Mouse (Mus musculus) hindbrain, embryonic 14.5 days (tissue): Measurements from ENCODE around the gene Cdx2. TPM values are rescaled to one million over a fixed set of nuclear protein-coding genes. Genes with fewer than 3 reads are reported as not detected.

Experiments used
- ATAC-seq: fragments of 200-750 bp; cut with Nextera tagmentation; 2 replicates; pipeline ENCODE4 v1.8.0; 2017; ENCODE audit warnings: moderate number of reproducible peaks, mild to moderate bottlenecking, moderate TSS enrichment, moderate library complexity; ENCODE audit not compliant: low FRiP score
- DNase-seq: peaks from one replicate; pipeline ENCODE4 v3.0.0-alpha.2; 2015; ENCODE audit warnings: low spot score
- H3K27ac ChIP-seq: fragments of 300-500 bp; sonication (generic); 2 replicates; pipeline ENCODE4 v1.5.1; 2014; ENCODE audit warnings: mild to moderate bottlenecking, moderate library complexity
- H3K27me3 ChIP-seq: fragments of 300-500 bp; sonication (generic); 2 replicates; pipeline ENCODE4 v1.6.1; 2014; ENCODE audit warnings: mild to moderate bottlenecking, low read length, mixed read lengths; ENCODE audit not compliant: control insufficient read depth, insufficient read depth
- H3K36me3 ChIP-seq: fragments of 300-500 bp; sonication (generic); replicated peaks from 2 replicates; pipeline ENCODE4 v1.6.1; 2014; ENCODE audit not compliant: control insufficient read depth, insufficient read depth
- H3K4me1 ChIP-seq: fragments of 300-500 bp; sonication (generic); replicated peaks from 2 replicates; pipeline ENCODE4 v1.6.1; 2014; ENCODE audit warnings: antibody characterized with exemption, low read length, mixed read lengths; ENCODE audit not compliant: control insufficient read depth, insufficient read depth
- H3K4me2 ChIP-seq: fragments of 300-500 bp; sonication (generic); replicated peaks from 2 replicates; pipeline ENCODE4 v1.6.1; 2014; ENCODE audit warnings: mild to moderate bottlenecking, moderate library complexity
- H3K4me3 ChIP-seq: fragments of 300-500 bp; sonication (generic); replicated peaks from 2 replicates; pipeline ENCODE4 v1.5.1; 2014; ENCODE audit warnings: mild to moderate bottlenecking, low read length
- H3K9ac ChIP-seq: fragments of 300-500 bp; sonication (generic); 2 replicates; pipeline ENCODE4 v1.6.1; 2014
- H3K9me3 ChIP-seq: fragments of 300-500 bp; sonication (generic); 2 replicates; pipeline ENCODE4 v1.6.1; 2016; ENCODE audit warnings: low read length; ENCODE audit not compliant: control insufficient read depth
- WGBS: fragments of 180-500 bp; shearing (Covaris S2); extraction: QIAGEN DNeasy Blood & Tissue Kit; methylation state at CpG from one replicate; pipeline ENCODE4 v1.1.7; 2014; 5-methylcytosine and 5-hydroxymethylcytosine counted together
- microRNA-seq: library from miRNA; unstranded; fragments of <30 nt; microRNA quantifications from one replicate; pipeline ENCODE4, GENCODE M21; 2016
- polyA plus RNA-seq: library from polyadenylated mRNA; unstranded; fragments of >200 nt; fragmentation: Nextera tagmentation; extraction: Ambion mirVana; gene quantifications from 2 replicates; pipeline ENCODE4 v1.2.1, GENCODE M21; 2014

The Cdx2 gene
- polyA plus RNA-seq, 1 experiment from 2014 or later, result not detected

DNA sequence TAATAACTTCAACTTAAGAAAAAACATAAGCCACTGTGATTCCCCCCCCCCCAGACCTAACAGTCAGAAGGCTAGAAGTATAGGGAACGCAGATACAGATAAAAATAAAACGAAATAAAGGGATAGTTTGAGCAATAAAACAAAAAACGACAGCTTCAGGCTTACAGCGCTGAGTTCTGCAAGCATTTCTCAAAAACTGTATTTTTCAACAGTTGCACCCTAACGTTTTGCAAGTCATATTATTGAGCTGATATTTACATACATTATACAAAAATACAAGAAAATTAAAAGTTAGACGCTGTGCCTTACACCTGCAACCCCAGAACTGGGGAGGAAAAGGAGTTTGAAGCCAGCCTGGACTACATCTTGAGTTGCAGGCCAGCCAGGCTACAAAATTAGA, 37.7 kb downstream of the Cdx2 start:
- H3K9ac ChIP-seq, result no peak overlapping the region
- no peak overlapping the region for H3K4me3 ChIP-seq
- no peak overlapping the region for H3K27ac ChIP-seq
- ATAC-seq (no peak), DNase-seq (no peak)
- H3K4me1 ChIP-seq, result no peaks in the 10 kb centered on the region
- no peaks in the 10 kb centered on the region for H3K9me3 ChIP-seq
- no peak overlapping the region for H3K4me2 ChIP-seq
- no peaks in the 10 kb centered on the region for H3K36me3 ChIP-seq
- WGBS, result 4% methylated on average over 6 of the region's 6 CpGs
- peaks cover 97% of the 10 kb centered on the region for H3K27me3 ChIP-seq

DNA sequence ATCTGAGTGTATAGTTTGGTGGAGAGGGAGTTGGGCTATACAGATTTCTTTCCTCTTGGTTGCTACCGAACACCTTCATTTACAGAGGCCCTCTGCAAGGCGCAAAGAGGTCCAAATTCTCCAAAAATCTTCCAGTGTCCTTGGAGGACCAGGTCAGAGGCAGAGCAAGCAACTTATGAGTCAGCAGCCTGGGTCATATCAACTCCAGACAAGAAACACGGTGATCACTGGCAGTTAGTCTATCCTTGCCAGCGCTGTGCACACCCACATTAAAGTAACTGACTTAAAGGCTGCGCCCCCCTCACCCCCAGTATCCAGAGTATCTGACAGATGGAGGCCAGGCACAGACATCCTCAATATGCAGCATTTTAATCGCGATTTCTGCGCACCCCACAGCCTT, 38.3 kb downstream of the Cdx2 start:
- no peak overlapping the region for H3K4me3 ChIP-seq
- no peak overlapping the region for H3K4me2 ChIP-seq
- no peak overlapping the region for H3K27ac ChIP-seq
- no peak overlapping the region for H3K9ac ChIP-seq
- DNase-seq, result no peak
- 3% methylated on average over 8 of the region's 8 CpGs for WGBS
- ATAC-seq, result no peak
- no peaks in the 10 kb centered on the region for H3K4me1 ChIP-seq
- H3K36me3 ChIP-seq, result no peaks in the 10 kb centered on the region
- H3K27me3 ChIP-seq, result peaks cover 97% of the 10 kb centered on the region
- H3K9me3 ChIP-seq, result no peaks in the 10 kb centered on the region

DNA sequence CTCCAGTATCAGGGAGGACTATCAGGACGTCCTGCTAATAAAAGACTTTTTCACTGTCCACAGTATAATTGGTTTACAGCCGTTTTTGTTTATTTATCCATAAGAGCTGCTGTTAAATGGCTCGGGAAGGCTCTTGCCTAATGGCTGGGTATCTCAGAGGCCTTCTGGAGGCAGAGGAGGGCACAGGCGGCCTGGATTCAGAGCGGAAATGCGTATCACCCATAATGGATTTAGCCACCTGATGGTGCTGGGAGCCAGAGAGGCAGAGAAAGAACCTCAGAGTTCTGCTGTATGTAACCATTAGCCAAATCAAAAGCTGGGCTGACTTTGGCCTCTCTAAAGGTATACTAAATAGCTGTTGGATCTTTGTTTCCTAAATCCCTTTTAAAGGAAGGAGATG, 39.6 kb downstream of the Cdx2 start:
- Histone ChIP-seq H3K36me3 (no peaks in the 10 kb centered on the region), H3K27me3 (peaks cover 86% of the 10 kb centered on the region), H3K9me3 (no peaks in the 10 kb centered on the region), H3K9ac (no peak overlapping the region), H3K27ac (no peak overlapping the region), H3K4me1 (no peaks in the 10 kb centered on the region), H3K4me2 (no peak overlapping the region), H3K4me3 (no peak overlapping the region)
- DNase-seq (no peak), ATAC-seq (no peak)
- 7% methylated on average over 6 of the region's 6 CpGs for WGBS

DNA sequence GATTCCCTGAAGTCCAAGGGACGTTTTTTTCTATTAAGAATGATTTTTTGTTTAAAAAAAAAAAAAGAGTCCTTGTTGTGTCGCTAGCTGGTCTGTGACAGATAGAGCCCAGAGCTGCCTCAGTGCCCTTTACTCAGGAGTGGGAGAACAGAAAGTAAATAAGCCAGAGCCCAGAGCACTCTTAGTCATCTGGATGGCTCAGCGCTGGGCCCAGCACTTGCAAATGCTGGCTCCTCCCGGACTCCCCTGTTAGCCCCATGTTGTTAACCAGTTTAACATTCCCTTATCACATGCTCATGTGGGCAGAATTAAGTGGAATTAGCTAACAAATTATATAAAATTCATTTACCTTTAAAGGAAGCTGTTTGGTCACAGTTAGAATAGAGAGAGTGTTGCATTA, 43.1 kb downstream of the Cdx2 start:
- H3K9ac ChIP-seq, result no peak overlapping the region
- H3K4me3 ChIP-seq, result no peak overlapping the region
- no peak overlapping the region for H3K27ac ChIP-seq
- H3K27me3 ChIP-seq, result peaks cover 59% of the 10 kb centered on the region
- no peak overlapping the region for H3K4me2 ChIP-seq
- 49% methylated on average over 4 of the region's 4 CpGs for WGBS
- ATAC-seq (no peak), DNase-seq (no peak)
- no peaks in the 10 kb centered on the region for H3K36me3 ChIP-seq
- H3K9me3 ChIP-seq, result no peaks in the 10 kb centered on the region
- H3K4me1 ChIP-seq, result no peaks in the 10 kb centered on the region

DNA sequence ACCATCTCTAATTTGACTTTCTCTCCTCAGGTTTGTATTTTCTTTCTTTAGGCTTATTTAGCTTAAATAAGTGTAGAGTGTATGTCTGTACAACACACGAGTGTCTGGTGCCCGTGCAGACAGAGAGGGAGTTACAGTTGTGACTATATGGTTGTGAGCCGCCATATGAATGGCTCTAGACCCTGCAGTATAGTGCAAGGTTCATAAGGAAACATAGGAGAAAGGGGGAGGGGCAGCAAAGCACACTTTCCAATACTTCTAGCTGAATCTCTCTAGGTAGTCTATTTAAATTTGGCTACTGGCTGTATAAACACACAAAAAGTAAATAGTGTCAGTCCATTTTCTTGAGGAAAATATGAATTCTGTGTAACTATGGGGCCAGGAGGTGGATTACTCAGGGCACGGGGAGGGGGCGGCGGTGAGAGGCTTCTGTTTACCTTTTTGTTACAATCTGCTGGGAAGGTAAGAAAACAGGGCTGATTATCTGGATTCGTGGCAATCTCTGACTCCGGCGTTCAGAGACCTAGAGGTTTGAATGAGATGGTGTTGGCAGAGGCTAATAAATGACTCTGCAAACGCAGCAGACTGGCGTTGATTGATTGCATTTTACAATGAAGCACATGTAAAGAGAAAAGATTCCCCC, 45.0 kb downstream of the Cdx2 start:
- Histone ChIP-seq H3K9ac (no peak overlapping the region), H3K27me3 (peaks cover 40% of the 10 kb centered on the region), H3K36me3 (no peaks in the 10 kb centered on the region), H3K4me1 (no peaks in the 10 kb centered on the region), H3K4me2 (no peak overlapping the region), H3K27ac (no peak overlapping the region), H3K4me3 (no peak overlapping the region), H3K9me3 (no peaks in the 10 kb centered on the region)
- ATAC-seq, result no peak
- 49% methylated on average over 11 of the region's 11 CpGs for WGBS
- DNase-seq, result no peak

DNA sequence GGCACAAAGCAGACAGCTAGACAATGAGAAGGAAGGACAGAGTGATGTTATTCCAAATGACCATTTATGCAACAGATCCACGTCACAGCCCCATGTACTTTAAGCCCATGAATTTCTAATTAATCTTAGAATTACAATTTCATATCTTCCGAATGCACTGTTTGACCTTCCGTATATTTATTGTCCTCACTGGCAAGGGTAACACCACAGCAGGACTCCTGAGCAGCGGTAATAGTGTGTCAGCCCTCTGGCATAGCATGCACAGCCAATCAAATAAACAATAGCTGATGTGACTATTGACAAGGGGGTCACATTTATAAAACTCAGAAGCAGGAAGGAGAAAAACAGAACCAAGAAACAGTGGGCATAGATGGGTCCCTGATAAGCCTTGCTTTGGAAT, 46.3 kb downstream of the Cdx2 start:
- Histone ChIP-seq H3K36me3 (no peaks in the 10 kb centered on the region), H3K4me1 (no peaks in the 10 kb centered on the region), H3K4me3 (no peak overlapping the region), H3K4me2 (no peak overlapping the region), H3K27me3 (peaks cover 27% of the 10 kb centered on the region), H3K9me3 (no peaks in the 10 kb centered on the region), H3K9ac (no peak overlapping the region), H3K27ac (no peak overlapping the region)
- 66% methylated on average over 4 of the region's 4 CpGs for WGBS
- ATAC-seq (no peak), DNase-seq (no peak)

DNA sequence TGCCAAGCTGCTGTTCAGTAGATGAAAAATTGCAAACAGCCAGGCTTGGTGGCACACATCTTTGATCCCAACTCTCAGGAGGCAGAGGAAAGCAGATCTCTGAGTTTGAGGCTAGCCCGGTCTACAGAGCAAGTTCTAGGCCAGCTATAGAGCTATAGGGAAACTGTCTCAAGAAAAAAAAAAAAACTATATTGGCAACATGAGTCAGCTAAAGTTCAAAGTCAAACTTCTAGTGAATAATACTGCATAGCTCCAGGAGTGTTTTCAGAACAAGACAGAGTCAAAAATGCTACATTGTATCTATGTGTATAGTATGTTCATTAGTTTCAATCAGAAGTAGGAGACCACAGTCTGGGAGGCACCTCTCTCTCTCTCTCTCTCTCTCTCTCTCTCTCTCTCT, 46.9 kb downstream of the Cdx2 start:
- DNase-seq (no peak), ATAC-seq (no peak)
- Histone ChIP-seq H3K27ac (no peak overlapping the region), H3K9ac (no peak overlapping the region), H3K4me3 (no peak overlapping the region), H3K9me3 (no peaks in the 10 kb centered on the region), H3K4me1 (no peaks in the 10 kb centered on the region), H3K36me3 (no peaks in the 10 kb centered on the region), H3K4me2 (no peak overlapping the region), H3K27me3 (peaks cover 21% of the 10 kb centered on the region)
- 87% methylated on average over 1 of the region's 1 CpGs for WGBS

Small RNAs within 50 kb of the gene (microRNA-seq; reads per million reads assigned to microRNA genes)
- not detected for gene Mir7k

Other genes with a start within 250 kb of the Cdx2 start
- 5.0 and 5.6 TPM in 2 replicates for gene Lnx2, start 230.7 kb downstream of the Cdx2 start, polyA plus RNA-seq
- gene Polr1d, start 230.2 kb downstream of the Cdx2 start, polyA plus RNA-seq, result 109 and 113 TPM in 2 replicates
- 4.7 and 5.0 TPM in 2 replicates for gene Gsx1, start 118.6 kb downstream of the Cdx2 start, polyA plus RNA-seq
- not detected in 2 replicates for gene Pdx1, start 37.3 kb downstream of the Cdx2 start, polyA plus RNA-seq
- not detected in 2 replicates for gene Urad, start 15.2 kb upstream of the Cdx2 start, polyA plus RNA-seq
- gene Flt3, start 93.2 kb upstream of the Cdx2 start, polyA plus RNA-seq, result 0.95 and 1.1 TPM in 2 replicates
- 53.3 and 62.7 TPM in 2 replicates for gene Pan3, start 122.9 kb upstream of the Cdx2 start, polyA plus RNA-seq